Mouse (Mus musculus): ENCODE measurements around the gene Hdgf.

The Hdgf gene

GRCm38 (mm10) chr3:87909874-87910273 lies 3.8 kb downstream of the Hdgf start:
- in situ Hi-C loops (cut with MseI, MboI), result no loop called here

GRCm38 (mm10) chr3:87910573-87911141 lies 4.5 kb downstream of the Hdgf start:
- in situ Hi-C loops (cut with MseI, MboI), result no loop called here

- in situ Hi-C loops (cut with MseI, MboI), result no loop called here
These were observed 7.4 kb downstream of the Hdgf start for GRCm38 (mm10) chr3:87913491-87913890.

GRCm38 (mm10) chr3:87913891-87914290 lies 7.8 kb downstream of the Hdgf start:
- in situ Hi-C loops (cut with MseI, MboI), result no loop called here

GRCm38 (mm10) chr3:87916990-87917389 lies 10.9 kb downstream of the Hdgf start:
- in situ Hi-C loops (cut with MseI, MboI), result no loop called here

- in situ Hi-C loops (cut with MseI, MboI), result no loop called here
These were observed 12.4 kb downstream of the Hdgf start for GRCm38 (mm10) chr3:87918551-87918950.

- in situ Hi-C loops (cut with MseI, MboI), result no loop called here
These were observed 13.4 kb downstream of the Hdgf start, which contains the start of gene Mrpl24 for GRCm38 (mm10) chr3:87919336-87920108. Mrpl24 (plus strand) TSS chr3:87919506.

GRCm38 (mm10) chr3:87920270-87920943 lies 14.3 kb downstream of the Hdgf start:
- in situ Hi-C loops (cut with MseI, MboI), result no loop called here

- in situ Hi-C loops (cut with MseI, MboI), result no loop called here
These were observed 18.9 kb downstream of the Hdgf start for GRCm38 (mm10) chr3:87924996-87925395.

GRCm38 (mm10) chr3:87927452-87927851 lies 21.3 kb downstream of the Hdgf start:
- in situ Hi-C loops (cut with MseI, MboI), result no loop called here

- in situ Hi-C loops (cut with MseI, MboI), result no loop called here
These were observed 23.4 kb downstream of the Hdgf start for GRCm38 (mm10) chr3:87929341-87930077.

GRCm38 (mm10) chr3:87930078-87930795 lies 24.1 kb downstream of the Hdgf start, which contains the start of the genes Isg20l2 and Rrnad1:
Isg20l2 (plus strand) TSS chr3:87930314.
Rrnad1 (minus strand) TSS chr3:87930717.
- in situ Hi-C loops (cut with MseI, MboI), result no loop called here

GRCm38 (mm10) chr3:87934026-87934425 lies 27.9 kb downstream of the Hdgf start:
- in situ Hi-C loops (cut with MseI, MboI), result no loop called here

GRCm38 (mm10) chr3:87934501-87934900 lies 28.4 kb downstream of the Hdgf start:
- in situ Hi-C loops (cut with MseI, MboI), result no loop called here

- in situ Hi-C loops (cut with MseI, MboI), result no loop called here
These were observed 29.1 kb downstream of the Hdgf start for GRCm38 (mm10) chr3:87935201-87935600.

GRCm38 (mm10) chr3:87935776-87936175 lies 29.7 kb downstream of the Hdgf start:
- in situ Hi-C loops (cut with MseI, MboI), result no loop called here

- in situ Hi-C loops (cut with MseI, MboI), result no loop called here
These were observed 34.5 kb downstream of the Hdgf start for GRCm38 (mm10) chr3:87940611-87941010.

GRCm38 (mm10) chr3:87942471-87942870 lies 36.4 kb downstream of the Hdgf start:
- in situ Hi-C loops (cut with MseI, MboI), result no loop called here

- in situ Hi-C loops (cut with MseI, MboI), result no loop called here
These were observed 37.5 kb downstream of the Hdgf start for GRCm38 (mm10) chr3:87943586-87943985.

GRCm38 (mm10) chr3:87944838-87945600 lies 38.9 kb downstream of the Hdgf start:
- in situ Hi-C loops (cut with MseI, MboI), result no loop called here
